Mouse (Mus musculus): Measurements from ENCODE around the gene Arhgap18. TPM values are rescaled to one million over a fixed set of nuclear protein-coding genes. Genes with fewer than 3 reads are reported as not detected.

The Arhgap18 gene
- polyA plus RNA-seq, 1 experiment, result 10.7 TPM

DNA sequence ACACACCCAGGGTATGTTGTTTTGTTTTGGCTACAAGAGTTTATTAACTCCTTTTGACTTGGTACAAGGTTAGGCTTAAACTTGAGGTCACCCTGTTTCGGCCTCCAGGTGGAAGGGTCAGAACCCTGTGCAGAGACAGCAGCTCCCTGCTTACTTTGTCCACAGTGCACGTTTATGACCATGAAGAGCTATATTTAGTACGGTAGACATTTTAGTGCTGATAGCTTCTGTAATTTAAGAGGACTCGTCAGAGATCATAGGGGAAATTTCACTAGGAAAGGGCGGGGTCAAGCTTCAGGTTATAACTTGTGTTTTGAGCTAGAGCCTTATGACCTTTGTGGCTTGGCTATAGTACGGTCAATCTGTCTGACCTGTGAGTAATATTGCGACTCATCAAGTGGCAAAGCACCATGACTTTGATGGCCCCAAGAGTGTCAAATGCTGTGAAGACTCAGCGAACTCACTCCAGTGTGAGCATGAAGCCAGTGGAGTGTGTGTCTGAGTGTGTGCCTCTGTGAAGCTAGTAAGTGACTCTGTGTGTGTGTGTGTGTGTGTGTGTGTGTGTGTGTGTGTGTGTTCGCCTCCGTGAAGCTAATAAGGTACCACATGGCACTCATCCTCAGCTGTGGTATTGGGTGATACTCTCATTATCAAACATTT lies 45.7 kb downstream of the Arhgap18 start:
- 46% methylated on average over 10 of the region's 10 CpGs for WGBS
- Histone ChIP-seq H3K36me3 (ENCODE audit: control insufficient read depth, insufficient read depth, low read length) (no peaks in the 10 kb centered on the region), H3K27me3 (replicated peaks; ENCODE audit: control insufficient read depth, insufficient read depth, low read length) (no peaks in the 10 kb centered on the region), H3K4me1 (ENCODE audit: control insufficient read depth, insufficient read depth, low read length) (peaks cover 23% of the 10 kb centered on the region), H3K4me3 (ENCODE audit: insufficient read depth, low read depth, low read length) (no peak overlapping the region), H3K27ac (ENCODE audit: insufficient read depth, low read depth, low read length) (peak overlapping the region; percentile 37)
- DNase-seq, result peak; percentile 27
- TF ChIP-seq POLR2A (IDR thresholded peaks at IDR 0.05; ENCODE audit: low read depth, low read length) (no peak), CTCF (conservative IDR thresholded peaks at IDR 0.05; ENCODE audit: insufficient read depth, insufficient read length, low read depth, low read length) (no peak)

- DNase-seq, result peak; percentile 78
- WGBS, result 48% methylated on average over 5 of the region's 5 CpGs
- Histone ChIP-seq H3K27ac (ENCODE audit: insufficient read depth, low read depth, low read length) (peak overlapping the region; percentile 71), H3K27me3 (replicated peaks; ENCODE audit: control insufficient read depth, insufficient read depth, low read length) (no peaks in the 10 kb centered on the region), H3K4me3 (ENCODE audit: insufficient read depth, low read depth, low read length) (no peak overlapping the region), H3K36me3 (ENCODE audit: control insufficient read depth, insufficient read depth, low read length) (no peaks in the 10 kb centered on the region), H3K4me1 (ENCODE audit: control insufficient read depth, insufficient read depth, low read length) (peaks cover 25% of the 10 kb centered on the region)
- no peak for TF ChIP-seq POLR2A (IDR thresholded peaks at IDR 0.05; ENCODE audit: low read depth, low read length)
- TF ChIP-seq CTCF (conservative IDR thresholded peaks at IDR 0.05; ENCODE audit: insufficient read depth, insufficient read length, low read depth, low read length), result no peak
Observed at GRCm38 (mm10) chr10:26799562-26800051, 46.4 kb downstream of the Arhgap18 start.

DNA sequence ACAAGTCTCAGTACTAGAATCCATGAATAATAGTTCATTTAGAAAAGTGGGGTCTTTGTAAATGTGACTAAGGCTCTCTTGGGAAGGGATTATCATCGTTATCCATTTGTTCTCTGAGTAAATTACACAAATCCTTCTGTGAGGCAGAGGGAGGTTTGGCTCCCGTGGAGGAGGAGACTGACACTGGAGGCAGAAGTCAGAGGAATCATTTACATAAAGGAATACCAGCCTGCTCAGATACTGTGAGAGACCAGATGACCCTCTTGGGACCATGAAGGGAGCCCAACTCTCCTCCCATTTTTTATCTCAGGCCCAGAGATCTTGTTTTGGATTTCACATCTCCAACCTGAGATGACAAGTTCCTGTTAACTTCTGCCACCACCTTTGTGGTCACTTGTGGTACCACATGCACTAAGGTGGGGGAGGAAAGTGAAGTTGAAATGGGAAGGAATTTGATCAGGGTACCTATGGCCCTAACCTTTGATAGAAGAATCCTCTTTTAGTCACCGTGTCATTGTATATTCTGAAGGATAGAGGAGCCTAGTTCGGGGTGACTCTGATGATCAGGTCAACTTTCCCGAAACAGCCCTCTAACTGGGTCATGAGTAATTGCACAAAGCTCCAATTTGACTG lies 51.2 kb downstream of the Arhgap18 start:
- WGBS, result 65% methylated on average over 5 of the region's 5 CpGs

DNA sequence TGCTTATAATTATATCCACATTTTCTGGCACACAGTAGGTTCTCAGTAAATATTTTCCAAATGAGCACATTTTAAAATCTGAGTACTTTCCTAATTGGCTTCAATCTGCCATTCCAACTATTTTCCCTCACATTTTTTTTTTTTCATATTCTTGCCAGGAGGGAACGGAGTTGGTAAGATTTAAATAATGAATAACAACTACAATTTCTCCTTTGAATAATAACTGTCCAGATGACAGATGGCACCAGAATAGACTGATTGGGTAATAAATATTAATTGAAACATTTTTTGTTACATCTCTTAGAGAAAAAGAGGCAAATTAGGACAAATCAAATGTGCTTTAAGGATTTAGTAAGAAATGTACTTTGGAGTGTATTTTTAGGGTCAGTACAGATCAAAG lies 51.8 kb downstream of the Arhgap18 start:
- H3K36me3 ChIP-seq (ENCODE audit: control insufficient read depth, insufficient read depth, low read length), result no peaks in the 10 kb centered on the region
- 51% methylated on average over 1 of the region's 1 CpGs for WGBS
- H3K4me1 ChIP-seq (ENCODE audit: control insufficient read depth, insufficient read depth, low read length), result peaks cover 3% of the 10 kb centered on the region; the same call in 1 of the 2 replicates
- H3K4me3 ChIP-seq (ENCODE audit: insufficient read depth, low read depth, low read length), result no peak overlapping the region
- H3K27me3 ChIP-seq (replicated peaks; ENCODE audit: control insufficient read depth, insufficient read depth, low read length), result no peaks in the 10 kb centered on the region
- no peak for DNase-seq
- TF ChIP-seq CTCF (conservative IDR thresholded peaks at IDR 0.05; ENCODE audit: insufficient read depth, insufficient read length, low read depth, low read length), result no peak
- no peak for TF ChIP-seq POLR2A (IDR thresholded peaks at IDR 0.05; ENCODE audit: low read depth, low read length)
- no peak overlapping the region for H3K27ac ChIP-seq (ENCODE audit: insufficient read depth, low read depth, low read length)

More for the DNA sequence above, 51.2 kb downstream of the Arhgap18 start:
- TF ChIP-seq POLR2A (IDR thresholded peaks at IDR 0.05; ENCODE audit: low read depth, low read length) (no peak), CTCF (conservative IDR thresholded peaks at IDR 0.05; ENCODE audit: insufficient read depth, insufficient read length, low read depth, low read length) (no peak)
- no peaks in the 10 kb centered on the region for H3K36me3 ChIP-seq (ENCODE audit: control insufficient read depth, insufficient read depth, low read length)
- peaks cover 3% of the 10 kb centered on the region; the same call in 1 of the 2 replicates for H3K4me1 ChIP-seq (ENCODE audit: control insufficient read depth, insufficient read depth, low read length)
- H3K4me3 ChIP-seq (ENCODE audit: insufficient read depth, low read depth, low read length), result no peak overlapping the region
- no peaks in the 10 kb centered on the region for H3K27me3 ChIP-seq (replicated peaks; ENCODE audit: control insufficient read depth, insufficient read depth, low read length)
- no peak overlapping the region for H3K27ac ChIP-seq (ENCODE audit: insufficient read depth, low read depth, low read length)
- no peak for DNase-seq

DNA sequence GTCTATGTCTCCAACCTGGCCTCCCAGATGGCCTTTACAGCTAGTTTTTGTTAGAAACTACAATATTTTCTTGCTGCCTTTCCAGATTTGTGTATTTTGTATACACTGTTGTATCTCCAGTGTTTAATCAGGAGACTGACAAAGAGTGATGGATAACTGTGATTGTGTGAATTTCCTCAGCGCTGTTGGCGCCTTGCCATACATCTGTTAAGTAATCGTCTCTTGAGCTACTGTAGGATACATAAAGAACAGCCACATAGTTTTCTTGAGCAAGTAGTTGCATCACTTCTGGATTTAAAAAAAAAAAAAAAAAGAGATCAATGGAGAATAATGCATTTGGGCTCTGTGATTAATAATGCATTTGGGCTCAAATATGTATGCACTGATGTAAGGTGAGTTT lies 52.9 kb downstream of the Arhgap18 start:
- TF ChIP-seq CTCF (conservative IDR thresholded peaks at IDR 0.05; ENCODE audit: insufficient read depth, insufficient read length, low read depth, low read length), result no peak
- no peak for TF ChIP-seq POLR2A (IDR thresholded peaks at IDR 0.05; ENCODE audit: low read depth, low read length)
- 66% methylated on average over 3 of the region's 3 CpGs for WGBS
- no peak overlapping the region for H3K4me3 ChIP-seq (ENCODE audit: insufficient read depth, low read depth, low read length)
- no peaks in the 10 kb centered on the region for H3K36me3 ChIP-seq (ENCODE audit: control insufficient read depth, insufficient read depth, low read length)
- H3K4me1 ChIP-seq (ENCODE audit: control insufficient read depth, insufficient read depth, low read length), result peaks cover 5% of the 10 kb centered on the region; the same call in 1 of the 2 replicates
- no peaks in the 10 kb centered on the region for H3K27me3 ChIP-seq (replicated peaks; ENCODE audit: control insufficient read depth, insufficient read depth, low read length)
- no peak for DNase-seq
- no peak overlapping the region for H3K27ac ChIP-seq (ENCODE audit: insufficient read depth, low read depth, low read length)

DNA sequence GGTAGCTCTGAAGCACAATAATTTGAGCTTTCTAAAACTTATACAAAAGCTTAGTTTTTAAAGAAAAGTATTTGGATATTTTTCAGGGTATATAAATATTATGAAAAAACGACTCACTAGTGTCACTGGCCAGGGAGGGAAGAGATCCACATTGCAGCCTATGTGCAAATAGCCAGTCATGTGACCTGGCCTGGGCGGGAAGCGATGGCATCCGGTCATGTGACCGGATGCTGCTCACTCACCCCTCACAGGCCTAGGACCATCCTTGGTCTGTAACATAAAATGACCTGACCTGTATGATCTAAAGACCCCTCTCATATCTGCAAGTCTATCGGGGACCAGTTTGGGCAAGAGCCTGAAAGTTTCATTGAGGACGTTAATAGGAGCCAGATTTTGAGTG lies 56.8 kb downstream of the Arhgap18 start:
- TF ChIP-seq POLR2A (IDR thresholded peaks at IDR 0.05; ENCODE audit: low read depth, low read length) (no peak), CTCF (conservative IDR thresholded peaks at IDR 0.05; ENCODE audit: insufficient read depth, insufficient read length, low read depth, low read length) (no peak)
- H3K27me3 ChIP-seq (replicated peaks; ENCODE audit: control insufficient read depth, insufficient read depth, low read length), result no peaks in the 10 kb centered on the region
- WGBS, result 79% methylated on average over 7 of the region's 7 CpGs
- H3K4me3 ChIP-seq (ENCODE audit: insufficient read depth, low read depth, low read length), result no peak overlapping the region
- no peaks in the 10 kb centered on the region for H3K36me3 ChIP-seq (ENCODE audit: control insufficient read depth, insufficient read depth, low read length)
- H3K4me1 ChIP-seq (ENCODE audit: control insufficient read depth, insufficient read depth, low read length), result peaks cover 2% of the 10 kb centered on the region; the same call in 1 of the 2 replicates
- no peak overlapping the region for H3K27ac ChIP-seq (ENCODE audit: insufficient read depth, low read depth, low read length)
- no peak for DNase-seq

DNA sequence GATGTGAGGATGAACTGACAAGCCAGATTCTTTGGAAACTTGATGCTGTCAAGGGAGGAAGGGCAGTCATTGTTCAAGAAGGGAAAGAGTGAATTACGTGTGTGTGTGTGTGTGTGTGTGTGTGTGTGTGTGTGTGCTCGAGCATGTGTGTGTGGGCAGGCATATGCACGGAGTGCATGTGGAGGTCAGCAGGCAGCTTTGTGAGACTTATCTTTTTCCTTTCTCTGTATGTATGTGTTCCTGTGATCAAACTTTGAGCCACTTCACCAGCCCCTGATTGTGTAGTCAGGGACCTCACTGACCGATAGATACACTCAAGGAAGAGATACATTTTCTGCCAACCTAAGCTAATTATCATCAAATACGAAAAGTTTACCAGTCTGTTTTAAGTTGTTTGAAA lies 57.6 kb downstream of the Arhgap18 start:
- TF ChIP-seq POLR2A (IDR thresholded peaks at IDR 0.05; ENCODE audit: low read depth, low read length), result no peak
- no peak for TF ChIP-seq CTCF (conservative IDR thresholded peaks at IDR 0.05; ENCODE audit: insufficient read depth, insufficient read length, low read depth, low read length)
- Histone ChIP-seq H3K4me3 (ENCODE audit: insufficient read depth, low read depth, low read length) (no peak overlapping the region), H3K4me1 (ENCODE audit: control insufficient read depth, insufficient read depth, low read length) (peaks cover 2% of the 10 kb centered on the region; the same call in 1 of the 2 replicates), H3K36me3 (ENCODE audit: control insufficient read depth, insufficient read depth, low read length) (no peaks in the 10 kb centered on the region), H3K27me3 (replicated peaks; ENCODE audit: control insufficient read depth, insufficient read depth, low read length) (no peaks in the 10 kb centered on the region), H3K27ac (ENCODE audit: insufficient read depth, low read depth, low read length) (no peak overlapping the region)
- 68% methylated on average over 5 of the region's 5 CpGs for WGBS
- no peak for DNase-seq

Measured in kidney, adult 2 months (tissue).